Mouse (Mus musculus): ENCODE results near the gene B230219D22Rik.
"Not testable (repeated sequence)": the region's sequence is repeated elsewhere in the genome, so short reads cannot be mapped to it uniquely, and the experiment has no call there.

The B230219D22Rik gene

GRCm38 (mm10) chr13:55692535-55693242 is at the start of gene B230219D22Rik:
B230219D22Rik (plus strand) TSS chr13:55693124.
- DNase-seq (ENCODE audit: low spot score in 2 of 2) = peak; percentile 85 to 87

- no peak for DNase-seq (ENCODE audit: low spot score in 2 of 2)
Observed at GRCm38 (mm10) chr13:55644525-55644924, 48.4 kb upstream of the B230219D22Rik start.

- no peak for DNase-seq (ENCODE audit: low spot score in 2 of 2)
Observed at GRCm38 (mm10) chr13:55650098-55650497, 42.8 kb upstream of the B230219D22Rik start.

- DNase-seq (ENCODE audit: low spot score in 2 of 2) = no peak
Observed at GRCm38 (mm10) chr13:55650980-55651379, 41.9 kb upstream of the B230219D22Rik start.

GRCm38 (mm10) chr13:55668550-55668949 is 24.4 kb upstream of the B230219D22Rik start:
- peak in 1 of 2 experiments; percentile 9 for DNase-seq (ENCODE audit: low spot score in 2 of 2)

GRCm38 (mm10) chr13:55672711-55673110 is 20.2 kb upstream of the B230219D22Rik start:
- DNase-seq (ENCODE audit: low spot score in 2 of 2) = no peak

GRCm38 (mm10) chr13:55677364-55677763 is 15.6 kb upstream of the B230219D22Rik start:
- no peak for DNase-seq (ENCODE audit: low spot score in 2 of 2)

GRCm38 (mm10) chr13:55682201-55682600 is 10.7 kb upstream of the B230219D22Rik start:
- DNase-seq (ENCODE audit: low spot score in 2 of 2) = no peak

- DNase-seq (ENCODE audit: low spot score in 2 of 2) = no peak
Observed at GRCm38 (mm10) chr13:55683581-55683980, 9.3 kb upstream of the B230219D22Rik start.

GRCm38 (mm10) chr13:55686107-55686633 is 6.8 kb upstream of the B230219D22Rik start:
- no peak for DNase-seq (ENCODE audit: low spot score in 2 of 2)

GRCm38 (mm10) chr13:55687927-55688602 is 4.9 kb upstream of the B230219D22Rik start:
- DNase-seq (ENCODE audit: low spot score in 2 of 2) = no peak

GRCm38 (mm10) chr13:55693243-55693721 is 358 bp downstream of the B230219D22Rik start:
- no peak for DNase-seq (ENCODE audit: low spot score in 2 of 2)

GRCm38 (mm10) chr13:55694110-55694509 is 1.2 kb downstream of the B230219D22Rik start:
- DNase-seq (ENCODE audit: low spot score in 2 of 2) = no peak

- DNase-seq (ENCODE audit: low spot score in 2 of 2) = not testable (repeated sequence)
Observed at GRCm38 (mm10) chr13:55695989-55696388, 3.1 kb downstream of the B230219D22Rik start.

- no peak for DNase-seq (ENCODE audit: low spot score in 2 of 2)
Observed at GRCm38 (mm10) chr13:55704301-55704700, 11.4 kb downstream of the B230219D22Rik start.

GRCm38 (mm10) chr13:55712846-55713245 is 19.9 kb downstream of the B230219D22Rik start:
- DNase-seq (ENCODE audit: low spot score in 2 of 2) = no peak

GRCm38 (mm10) chr13:55714501-55715166 is 21.7 kb downstream of the B230219D22Rik start, which contains the start of gene Txndc15:
Txndc15 (plus strand) TSS chr13:55714650.
- peak; percentile 85 to 86 for DNase-seq (ENCODE audit: low spot score in 2 of 2)

- DNase-seq (ENCODE audit: low spot score in 2 of 2) = no peak
Observed at GRCm38 (mm10) chr13:55715167-55715512, 22.2 kb downstream of the B230219D22Rik start.

- DNase-seq (ENCODE audit: low spot score in 2 of 2) = no peak
Observed at GRCm38 (mm10) chr13:55715908-55716510, 23.1 kb downstream of the B230219D22Rik start.

- no peak for DNase-seq (ENCODE audit: low spot score in 2 of 2)
Observed at GRCm38 (mm10) chr13:55721516-55721915, 28.6 kb downstream of the B230219D22Rik start.

- no peak for DNase-seq (ENCODE audit: low spot score in 2 of 2)
Observed at GRCm38 (mm10) chr13:55721995-55722394, 29.1 kb downstream of the B230219D22Rik start.

Data from urinary bladder, postnatal 36 days (tissue).